ENCODE assay signal across 10 mouse cellular contexts in the genomic region with DNA sequence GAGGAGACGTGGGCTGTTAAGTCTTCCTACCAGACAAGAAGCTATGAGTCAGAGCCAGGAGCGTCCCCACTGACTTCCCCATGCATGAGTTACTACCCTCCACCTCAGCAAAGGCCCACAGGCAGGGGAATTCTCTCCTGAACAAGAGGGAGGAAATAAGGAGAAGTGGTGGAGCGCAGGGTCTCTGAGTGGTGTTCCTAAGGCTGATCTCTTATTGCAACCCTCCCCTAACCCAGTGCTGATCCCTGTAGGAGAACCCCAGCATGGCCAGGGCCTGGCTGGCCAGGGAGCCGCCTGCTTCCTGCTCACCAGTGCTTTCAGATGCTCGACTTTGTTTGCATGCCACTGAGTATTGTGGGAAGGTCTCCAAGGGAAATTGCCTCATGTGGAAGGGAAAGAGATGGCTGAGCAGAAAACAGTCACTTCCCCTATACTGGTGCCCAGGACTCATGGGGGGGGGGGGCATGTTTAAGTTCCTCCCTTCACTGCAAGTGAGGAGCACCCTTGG.
DNase-seq lines count a peak whose midpoint lies in the region; ATAC-seq and TF ChIP-seq lines count a peak whose summit lies in the region.
"Had no signal": no experiment of that assay in that cellular context is flagged by ENCODE, and none has a peak within 500 bp of the region (broad histone marks: within the 10 kb centered on the region; RNA-seq: fewer than 3 reads in every experiment).

No protein-coding gene starts in this region.

- H3K4me2 ChIP-seq in intestine, embryonic 14.5 days (ENCODE audit: low read length): no peak overlapping the region
- no peak overlapping the region for H3K4me2 ChIP-seq in intestine, postnatal 0 days (replicated peaks; ENCODE audit: low read depth)

- H3K9ac ChIP-seq in intestine, embryonic 14.5 days (ENCODE audit: low read length): no peak overlapping the region
- no peak overlapping the region for H3K9ac ChIP-seq in intestine, postnatal 0 days (ENCODE audit: low read depth, low read length)

- H3K36me3 ChIP-seq in intestine, embryonic 14.5 days (ENCODE audit: control insufficient read depth, insufficient read depth, low read length): no peaks in the 10 kb centered on the region
- H3K36me3 ChIP-seq in intestine, postnatal 0 days (ENCODE audit: control insufficient read depth, insufficient read depth): no peaks in the 10 kb centered on the region
- H3K36me3 ChIP-seq in forebrain, embryonic 10.5 days (replicated peaks): no peaks in the 10 kb centered on the region

- no peak for DNase-seq in intestine, embryonic 14.5 days (ENCODE audit: low spot score)
- DNase-seq in kidney, adult 9 months: peak; percentile 47
- DNase-seq in lung, postnatal 25 days (ENCODE audit: low spot score): peak; percentile 90
- no peak for DNase-seq in T-cell, adult 2 months (ENCODE audit: low spot score)
- no peak for DNase-seq in thymus, postnatal 14 days
- DNase-seq in forebrain, embryonic 10.5 days (ENCODE audit: extremely low spot score, low spot score): no peak
- DNase-seq: thymus, postnatal 4 days had no signal

- H3K4me1 ChIP-seq in intestine, embryonic 14.5 days (replicated peaks; ENCODE audit: control insufficient read depth, insufficient read depth, low read length): no peaks in the 10 kb centered on the region
- H3K4me1 ChIP-seq in intestine, postnatal 0 days (replicated peaks; ENCODE audit: control insufficient read depth, insufficient read depth, low read length): no peaks in the 10 kb centered on the region
- no peaks in the 10 kb centered on the region for H3K4me1 ChIP-seq in cortical plate, adult 2 months (ENCODE audit: control insufficient read depth, insufficient read depth, low read length)
- peaks cover 9% of the 10 kb centered on the region for H3K4me1 ChIP-seq in forebrain, embryonic 10.5 days

- no peak overlapping the region for H3K4me3 ChIP-seq in intestine, embryonic 14.5 days (ENCODE audit: low read depth, low read length)
- H3K4me3 ChIP-seq in intestine, postnatal 0 days (ENCODE audit: low read depth, low read length): no peak overlapping the region
- H3K4me3 ChIP-seq in cortical plate, adult 2 months (ENCODE audit: insufficient read depth, low read length): no peak overlapping the region
- no peak overlapping the region for H3K4me3 ChIP-seq in forebrain, embryonic 10.5 days

- no peak for ATAC-seq in intestine, embryonic 14.5 days (replicated peaks; ENCODE audit: low FRiP score, low TSS enrichment, low read depth)
- no peak for ATAC-seq in intestine, postnatal 0 days
- ATAC-seq: forebrain, embryonic 14.5 days had no signal

- H3K9me3 ChIP-seq in intestine, embryonic 14.5 days (ENCODE audit: control insufficient read depth, low read length): peaks cover 6% of the 10 kb centered on the region
- no peaks in the 10 kb centered on the region for H3K9me3 ChIP-seq in intestine, postnatal 0 days (ENCODE audit: control insufficient read depth)
- peaks cover 15% of the 10 kb centered on the region for H3K9me3 ChIP-seq in forebrain, embryonic 10.5 days

- 65% methylated on average over 5 of the region's 5 CpGs for WGBS in intestine, embryonic 14.5 days
- 52% methylated on average over 5 of the region's 5 CpGs for WGBS in intestine, postnatal 0 days
- WGBS in forebrain, embryonic 10.5 days: 74% methylated on average over 5 of the region's 5 CpGs

- no peak for TF ChIP-seq CTCF in intestine, postnatal 0 days (IDR thresholded peaks at IDR 0.05; ENCODE audit: low read depth)
- TF ChIP-seq CTCF in cortical plate, adult 2 months (IDR thresholded peaks at IDR 0.05; ENCODE audit: extremely low read depth, insufficient read depth, low read length): no peak

- no peaks in the 10 kb centered on the region for H3K27me3 ChIP-seq in intestine, embryonic 14.5 days (replicated peaks; ENCODE audit: control insufficient read depth, insufficient read depth, low read length)
- H3K27me3 ChIP-seq in intestine, postnatal 0 days (replicated peaks; ENCODE audit: control insufficient read depth, insufficient read depth, low read length): no peaks in the 10 kb centered on the region
- no peaks in the 10 kb centered on the region for H3K27me3 ChIP-seq in forebrain, embryonic 10.5 days (ENCODE audit: poor library complexity, severe bottlenecking)

- no peak for TF ChIP-seq POLR2A in cortical plate, adult 2 months (IDR thresholded peaks at IDR 0.05; ENCODE audit: extremely low read depth, insufficient read depth, low read length)

- 0 out of 2 replicates have a peak overlapping the region, but pooled peaks have one; percentile 11 for H3K27ac ChIP-seq in intestine, embryonic 14.5 days (ENCODE audit: low read depth)
- no peak overlapping the region for H3K27ac ChIP-seq in intestine, postnatal 0 days (ENCODE audit: low read depth, low read length)
- H3K27ac ChIP-seq in cortical plate, adult 2 months (ENCODE audit: insufficient read depth, low read length): peak overlapping the region; percentile 76; the same call in 1 of the 2 replicates
- H3K27ac ChIP-seq in forebrain, embryonic 10.5 days: no peak overlapping the region

Comparison
In these comparisons a context has a peak if more than half of its experiments do, and no peak if none do; other contexts are left out.
1. H3K27ac ChIP-seq: peak in intestine, embryonic 14.5 days (single experiment) and cortical plate, adult 2 months (single experiment); none in intestine, postnatal 0 days (single experiment) and forebrain, embryonic 10.5 days (single experiment).
2. DNase-seq: peak in kidney, adult 9 months (single experiment) and lung, postnatal 25 days (single experiment); none in intestine, embryonic 14.5 days (single experiment), T-cell, adult 2 months (single experiment), thymus, postnatal 14 days (single experiment) and forebrain, embryonic 10.5 days (single experiment).